Mouse (Mus musculus) embryonic facial prominence, embryonic 15.5 days (tissue): ENCODE measurements around the gene Nsf. TPM values are rescaled to one million over a fixed set of nuclear protein-coding genes. Genes with fewer than 3 reads are reported as not detected.
A peak's percentile ranks its signal among the peaks of the same experiment; 100 is the strongest.
"Not testable (repeated sequence)": the region's sequence is repeated elsewhere in the genome, so short reads cannot be mapped to it uniquely, and the experiment has no call there.

ENCODE experiments used
- ATAC-seq: fragments of 200-750 bp; cut with Nextera tagmentation; 2 replicates; pipeline ENCODE4 v1.8.0; 2017; ENCODE audit warnings: low read depth, moderate TSS enrichment; ENCODE audit not compliant: insufficient number of reproducible peaks, low FRiP score, low TSS enrichment
- H3K27ac ChIP-seq: fragments of 300-500 bp; sonication (generic); replicated peaks from 2 replicates; pipeline ENCODE4 v1.5.1; 2015; ENCODE audit warnings: mild to moderate bottlenecking, inconsistent platforms
- H3K27me3 ChIP-seq: fragments of 300-500 bp; sonication (generic); 2 replicates; pipeline ENCODE4 v1.6.1; 2015; ENCODE audit warnings: inconsistent platforms
- H3K36me3 ChIP-seq: fragments of 300-500 bp; sonication (generic); 2 replicates; pipeline ENCODE4 v1.6.1; 2015; ENCODE audit warnings: mild to moderate bottlenecking, inconsistent platforms
- H3K4me1 ChIP-seq: fragments of 300-500 bp; sonication (generic); 2 replicates; pipeline ENCODE4 v1.6.1; 2015; ENCODE audit warnings: inconsistent platforms
- H3K4me2 ChIP-seq: fragments of 300-500 bp; sonication (generic); replicated peaks from 2 replicates; pipeline ENCODE4 v1.6.1; 2015; ENCODE audit warnings: mild to moderate bottlenecking, inconsistent platforms
- H3K4me3 ChIP-seq: fragments of 300-500 bp; sonication (generic); replicated peaks from 2 replicates; pipeline ENCODE4 v1.5.1; 2015; ENCODE audit warnings: mild to moderate bottlenecking, inconsistent platforms
- H3K9ac ChIP-seq: fragments of 300-500 bp; sonication (generic); 2 replicates; pipeline ENCODE4 v1.6.1; 2015; ENCODE audit warnings: inconsistent platforms
- H3K9me3 ChIP-seq: fragments of 300-500 bp; sonication (generic); replicated peaks from 2 replicates; pipeline ENCODE4 v1.6.1; 2016; ENCODE audit warnings: inconsistent platforms
- WGBS: fragments of 180-500 bp; shearing (Covaris S2); methylation state at CpG from one replicate; pipeline ENCODE4 v1.1.7; 2015; 5-methylcytosine and 5-hydroxymethylcytosine counted together
- polyA plus RNA-seq: library from polyadenylated mRNA; unstranded; fragments of >200 nt; fragmentation: Nextera tagmentation; extraction: Ambion mirVana; gene quantifications from 2 replicates; pipeline ENCODE4 v1.2.1, GENCODE M21; 2015

Gene Nsf
- polyA plus RNA-seq: 47.0 and 51.4 TPM in 2 replicates

- WGBS: under 1% methylated on average over 53 of the region's 53 CpGs
Observed at GRCm38 (mm10) chr11:103953896-103954292, at the start of gene Nsf. Gene Nsf, minus strand, starts transcription at chr11:103954056.

GRCm38 (mm10) chr11:104003397-104003796 lies 49.5 kb upstream of the Nsf start:
- no peak overlapping the region for H3K4me2 ChIP-seq
- no peaks in the 10 kb centered on the region for H3K9me3 ChIP-seq
- no peaks in the 10 kb centered on the region for H3K36me3 ChIP-seq
- ATAC-seq: no peak
- no peak overlapping the region for H3K9ac ChIP-seq
- 65% methylated on average over 9 of the region's 9 CpGs for WGBS
- peaks cover 4% of the 10 kb centered on the region; the same call in 1 of the 2 replicates for H3K4me1 ChIP-seq
- H3K27me3 ChIP-seq: no peaks in the 10 kb centered on the region
- H3K4me3 ChIP-seq: no peak overlapping the region
- H3K27ac ChIP-seq: no peak overlapping the region

More at GRCm38 (mm10) chr11:103953896-103954292, at the start of gene Nsf:
- peak within 1 kb of the TSS; percentile 69 for H3K4me2 ChIP-seq
- H3K4me1 ChIP-seq: peaks cover 13% of the 10 kb centered on the region
- H3K4me3 ChIP-seq: peak within 1 kb of the TSS; percentile 81
- peak within 1 kb of the TSS; percentile 93 for H3K9ac ChIP-seq
- peak within 1 kb of the TSS; percentile 48 for H3K27ac ChIP-seq
- peak; percentile 94 for ATAC-seq
- H3K9me3 ChIP-seq: no peaks in the 10 kb centered on the region
- H3K36me3 ChIP-seq: no peaks in the 10 kb centered on the region
- H3K27me3 ChIP-seq: no peaks in the 10 kb centered on the region

GRCm38 (mm10) chr11:104002191-104002590 lies 48.3 kb upstream of the Nsf start:
- no peaks in the 10 kb centered on the region for H3K9me3 ChIP-seq
- peaks cover 4% of the 10 kb centered on the region; the same call in 1 of the 2 replicates for H3K4me1 ChIP-seq
- H3K9ac ChIP-seq: no peak overlapping the region
- no peaks in the 10 kb centered on the region for H3K36me3 ChIP-seq
- H3K4me2 ChIP-seq: no peak overlapping the region
- H3K27me3 ChIP-seq: no peaks in the 10 kb centered on the region
- ATAC-seq: no peak
- no peak overlapping the region for H3K27ac ChIP-seq
- 77% methylated on average over 5 of the region's 5 CpGs for WGBS
- no peak overlapping the region for H3K4me3 ChIP-seq

GRCm38 (mm10) chr11:104001395-104001955 lies 47.6 kb upstream of the Nsf start:
- H3K9ac ChIP-seq: no peak overlapping the region
- no peak overlapping the region for H3K4me2 ChIP-seq
- H3K36me3 ChIP-seq: no peaks in the 10 kb centered on the region
- no peak for ATAC-seq
- H3K4me3 ChIP-seq: no peak overlapping the region
- WGBS: 75% methylated on average over 12 of the region's 12 CpGs
- H3K9me3 ChIP-seq: no peaks in the 10 kb centered on the region
- peaks cover 3% of the 10 kb centered on the region; the same call in 1 of the 2 replicates for H3K4me1 ChIP-seq
- no peak overlapping the region for H3K27ac ChIP-seq
- H3K27me3 ChIP-seq: no peaks in the 10 kb centered on the region

GRCm38 (mm10) chr11:104000667-104001394 lies 47.0 kb upstream of the Nsf start:
- Histone ChIP-seq H3K4me1 (no peaks in the 10 kb centered on the region), H3K9me3 (no peaks in the 10 kb centered on the region), H3K4me3 (no peak overlapping the region), H3K4me2 (no peak overlapping the region), H3K27me3 (no peaks in the 10 kb centered on the region), H3K9ac (no peak overlapping the region), H3K36me3 (no peaks in the 10 kb centered on the region), H3K27ac (no peak overlapping the region)
- ATAC-seq: no peak
- 65% methylated on average over 9 of the region's 9 CpGs for WGBS

GRCm38 (mm10) chr11:103998737-103999136 lies 44.9 kb upstream of the Nsf start:
- no peaks in the 10 kb centered on the region for H3K36me3 ChIP-seq
- H3K4me3 ChIP-seq: no peak overlapping the region
- no peak overlapping the region for H3K4me2 ChIP-seq
- H3K27me3 ChIP-seq: no peaks in the 10 kb centered on the region
- no peak for ATAC-seq
- 76% methylated on average over 5 of the region's 5 CpGs for WGBS
- no peaks in the 10 kb centered on the region for H3K4me1 ChIP-seq
- no peaks in the 10 kb centered on the region for H3K9me3 ChIP-seq
- no peak overlapping the region for H3K27ac ChIP-seq
- no peak overlapping the region for H3K9ac ChIP-seq

- Histone ChIP-seq H3K27me3 (no peaks in the 10 kb centered on the region), H3K36me3 (no peaks in the 10 kb centered on the region), H3K4me3 (no peak overlapping the region), H3K4me2 (no peak overlapping the region), H3K4me1 (no peaks in the 10 kb centered on the region), H3K27ac (no peak overlapping the region), H3K9me3 (no peaks in the 10 kb centered on the region), H3K9ac (no peak overlapping the region)
- WGBS: 17% methylated on average over 5 of the region's 5 CpGs
- no peak for ATAC-seq
Observed at GRCm38 (mm10) chr11:103997385-103997784, 43.5 kb upstream of the Nsf start.

- Histone ChIP-seq H3K36me3 (no peaks in the 10 kb centered on the region), H3K9me3 (no peaks in the 10 kb centered on the region), H3K4me1 (no peaks in the 10 kb centered on the region), H3K9ac (no peak overlapping the region), H3K27ac (no peak overlapping the region), H3K4me3 (no peak overlapping the region), H3K4me2 (no peak overlapping the region), H3K27me3 (no peaks in the 10 kb centered on the region)
- 74% methylated on average over 4 of the region's 4 CpGs for whole genome bisulfite sequencing
- ATAC-seq: no peak
Observed at GRCm38 (mm10) chr11:103992638-103993037, 38.8 kb upstream of the Nsf start.

- H3K27ac ChIP-seq, H3K4me2 ChIP-seq, H3K4me1 ChIP-seq, H3K9me3 ChIP-seq, H3K4me3 ChIP-seq, H3K9ac ChIP-seq, H3K27me3 ChIP-seq, H3K36me3 ChIP-seq: not testable (repeated sequence)
- 17% methylated on average over 12 of the region's 12 CpGs for WGBS
- peak; percentile 75 for ATAC-seq
Observed at GRCm38 (mm10) chr11:103990049-103990557, 36.2 kb upstream of the Nsf start.

GRCm38 (mm10) chr11:103987423-103987822 lies 33.6 kb upstream of the Nsf start:
- ATAC-seq: no peak
- H3K27ac ChIP-seq: no peak overlapping the region
- H3K4me3 ChIP-seq: no peak overlapping the region
- H3K36me3 ChIP-seq: peaks cover 19% of the 10 kb centered on the region; the same call in 1 of the 2 replicates
- no peaks in the 10 kb centered on the region for H3K27me3 ChIP-seq
- H3K4me2 ChIP-seq: no peak overlapping the region
- 24% methylated on average over 8 of the region's 8 CpGs for WGBS
- no peaks in the 10 kb centered on the region for H3K9me3 ChIP-seq
- H3K4me1 ChIP-seq: no peaks in the 10 kb centered on the region
- no peak overlapping the region for H3K9ac ChIP-seq

GRCm38 (mm10) chr11:103984067-103984466 lies 30.2 kb upstream of the Nsf start:
- peaks cover 44% of the 10 kb centered on the region for H3K36me3 ChIP-seq
- 63% methylated on average over 5 of the region's 5 CpGs for WGBS
- H3K9me3 ChIP-seq: no peaks in the 10 kb centered on the region
- no peak for ATAC-seq
- H3K27ac ChIP-seq: 0 out of 2 replicates have a peak overlapping the region, but pooled peaks have one; percentile 12
- H3K4me1 ChIP-seq: no peaks in the 10 kb centered on the region
- no peak overlapping the region for H3K4me3 ChIP-seq
- H3K4me2 ChIP-seq: no peak overlapping the region
- no peak overlapping the region for H3K9ac ChIP-seq
- H3K27me3 ChIP-seq: no peaks in the 10 kb centered on the region
